Mouse (Mus musculus) hindbrain, postnatal 0 days (tissue): Measurements from ENCODE around the gene Nek6. TPM values are rescaled to one million over a fixed set of nuclear protein-coding genes. Genes with fewer than 3 reads are reported as not detected.
A peak's percentile ranks its signal among the peaks of the same experiment; 100 is the strongest.

Experiments
- ATAC-seq: fragments of 200-750 bp; cut with Nextera tagmentation; 2 replicates; pipeline ENCODE4 v1.8.0; 2017; ENCODE audit warnings: mild to moderate bottlenecking, moderate TSS enrichment, moderate library complexity
- DNase-seq: peaks from one replicate; pipeline ENCODE4 v3.0.0-alpha.2; 2015; ENCODE audit warnings: low spot score
- H3K27ac ChIP-seq: fragments of 300-500 bp; sonication (generic); 2 replicates; pipeline ENCODE4 v1.5.1; 2014; ENCODE audit warnings: mild to moderate bottlenecking
- H3K27me3 ChIP-seq: fragments of 300-500 bp; sonication (generic); 2 replicates; pipeline ENCODE4 v1.6.1; 2014; ENCODE audit warnings: low read length, mixed read lengths; ENCODE audit not compliant: insufficient read depth
- H3K36me3 ChIP-seq: fragments of 300-500 bp; sonication (generic); 2 replicates; pipeline ENCODE4 v1.6.1; 2014; ENCODE audit warnings: low read length, mixed read lengths; ENCODE audit not compliant: insufficient read depth
- H3K4me1 ChIP-seq: fragments of 300-500 bp; sonication (generic); 2 replicates; pipeline ENCODE4 v1.6.1; 2014; ENCODE audit warnings: antibody characterized with exemption, low read length, mixed read lengths; ENCODE audit not compliant: insufficient read depth
- H3K4me2 ChIP-seq: fragments of 300-500 bp; sonication (generic); 2 replicates; pipeline ENCODE4 v1.6.1; 2014; ENCODE audit warnings: low read depth, mild to moderate bottlenecking, low read length, moderate library complexity, mixed read lengths
- H3K4me3 ChIP-seq: fragments of 300-500 bp; sonication (generic); 2 replicates; pipeline ENCODE4 v1.5.1; 2014; ENCODE audit warnings: low read length
- H3K9ac ChIP-seq: fragments of 300-500 bp; sonication (generic); replicated peaks from 2 replicates; pipeline ENCODE4 v1.6.1; 2014; ENCODE audit warnings: mild to moderate bottlenecking, low read length, moderate library complexity, mixed read lengths
- H3K9me3 ChIP-seq: fragments of 300-500 bp; sonication (generic); 2 replicates; pipeline ENCODE4 v1.6.1; 2016; ENCODE audit warnings: low read length, mixed read lengths
- CTCF ChIP-seq: IDR thresholded peaks from 2 replicates; pipeline ENCODE4 v1.5.1; 2016; ENCODE audit warnings: antibody characterized with exemption, control low read depth, low read depth
- WGBS: fragments of 180-500 bp; shearing (Covaris S2); extraction: QIAGEN DNeasy Blood & Tissue Kit; methylation state at CpG from one replicate; pipeline ENCODE4 v1.1.7; 2014; 5-methylcytosine and 5-hydroxymethylcytosine counted together
- polyA plus RNA-seq: library from polyadenylated mRNA; unstranded; fragments of >200 nt; fragmentation: Nextera tagmentation; extraction: Ambion mirVana; gene quantifications from 2 replicates; pipeline ENCODE4 v1.2.1, GENCODE M21; 2015
- total RNA-seq: library from RNA; depleted of rRNA; stranded (reverse); fragments of >200 nt; gene quantifications from 2 replicates; pipeline ENCODE4 v1.2.3, GENCODE M21; 2014

Gene Nek6
- total and polyA plus RNA-seq, 2 experiments from 2014 or later, result 27.5 to 75.1 TPM

DNA sequence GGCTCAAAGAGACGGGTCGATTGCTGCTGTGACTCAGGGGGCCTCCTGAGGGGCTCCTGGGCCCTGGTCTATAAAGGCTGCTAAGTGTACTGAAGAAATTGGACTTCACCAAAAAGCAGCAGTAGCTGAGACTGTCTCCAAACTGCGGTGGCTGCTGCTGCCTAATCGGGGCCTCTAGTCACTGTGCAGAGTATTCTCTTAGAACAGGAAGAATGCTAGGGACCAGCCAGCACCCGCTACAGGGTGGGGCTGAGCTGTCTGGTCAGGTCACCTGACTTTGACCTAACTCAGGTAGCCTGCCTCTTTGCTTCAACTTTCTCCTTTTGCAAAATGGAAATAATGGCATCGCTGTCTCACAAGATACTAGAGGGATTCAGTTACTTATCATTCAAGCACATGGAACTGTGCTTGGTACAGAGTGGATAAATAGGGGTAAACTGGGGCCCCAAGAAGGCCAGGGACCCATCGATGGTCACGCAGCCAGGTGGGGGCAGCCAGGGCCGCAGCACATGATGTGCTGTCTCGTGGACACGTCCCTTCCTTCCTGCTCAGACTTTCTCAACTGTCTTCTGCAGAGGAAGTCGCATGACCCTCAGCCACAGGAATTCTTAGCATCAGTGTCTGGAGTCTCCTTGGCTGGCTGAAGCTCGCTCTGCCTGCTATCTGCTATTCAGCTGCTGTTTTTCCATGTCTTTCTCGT is 24.2 kb downstream of the Nek6 start:
- TF ChIP-seq CTCF, result no peak
- ATAC-seq, result no peak
- Histone ChIP-seq H3K4me1 (peaks cover 22% of the 10 kb centered on the region), H3K9me3 (no peaks in the 10 kb centered on the region), H3K36me3 (no peaks in the 10 kb centered on the region), H3K27me3 (no peaks in the 10 kb centered on the region), H3K4me3 (no peak overlapping the region), H3K4me2 (no peak overlapping the region), H3K9ac (no peak overlapping the region), H3K27ac (0 out of 2 replicates have a peak overlapping the region, but pooled peaks have one; percentile 0)
- no peak for DNase-seq
- 67% methylated on average over 14 of the region's 14 CpGs for WGBS

- peak; percentile 30 for DNase-seq
- Histone ChIP-seq H3K4me2 (no peak overlapping the region), H3K9me3 (no peaks in the 10 kb centered on the region), H3K36me3 (no peaks in the 10 kb centered on the region), H3K9ac (no peak overlapping the region), H3K4me1 (peaks cover 20% of the 10 kb centered on the region), H3K4me3 (no peak overlapping the region), H3K27ac (no peak overlapping the region), H3K27me3 (no peaks in the 10 kb centered on the region)
- no peak for TF ChIP-seq CTCF
- no peak for ATAC-seq
- WGBS, result 71% methylated on average over 8 of the region's 8 CpGs
Measured at GRCm38 (mm10) chr2:38536331-38536731, 24.9 kb downstream of the Nek6 start.

GRCm38 (mm10) chr2:38539677-38540076 is 28.2 kb downstream of the Nek6 start:
- peaks cover 18% of the 10 kb centered on the region for H3K4me1 ChIP-seq
- H3K27ac ChIP-seq, result no peak overlapping the region
- no peak overlapping the region for H3K9ac ChIP-seq
- ATAC-seq, result peak; percentile 72
- no peaks in the 10 kb centered on the region for H3K27me3 ChIP-seq
- H3K9me3 ChIP-seq, result no peaks in the 10 kb centered on the region
- TF ChIP-seq CTCF, result no peak
- 44% methylated on average over 9 of the region's 9 CpGs for WGBS
- H3K4me3 ChIP-seq, result no peak overlapping the region
- peak; percentile 72 for DNase-seq
- no peaks in the 10 kb centered on the region for H3K36me3 ChIP-seq
- H3K4me2 ChIP-seq, result no peak overlapping the region

GRCm38 (mm10) chr2:38540666-38541065 is 29.2 kb downstream of the Nek6 start:
- no peaks in the 10 kb centered on the region for H3K27me3 ChIP-seq
- no peaks in the 10 kb centered on the region for H3K9me3 ChIP-seq
- DNase-seq, result no peak
- peaks cover 18% of the 10 kb centered on the region for H3K4me1 ChIP-seq
- WGBS, result 70% methylated on average over 6 of the region's 6 CpGs
- ATAC-seq, result no peak
- no peak overlapping the region for H3K4me2 ChIP-seq
- no peak overlapping the region for H3K4me3 ChIP-seq
- no peaks in the 10 kb centered on the region for H3K36me3 ChIP-seq
- no peak for TF ChIP-seq CTCF
- H3K27ac ChIP-seq, result no peak overlapping the region
- H3K9ac ChIP-seq, result no peak overlapping the region

- no peak for DNase-seq
- no peak for TF ChIP-seq CTCF
- no peak for ATAC-seq
- Histone ChIP-seq H3K27ac (no peak overlapping the region), H3K4me3 (no peak overlapping the region), H3K4me1 (peaks cover 19% of the 10 kb centered on the region), H3K27me3 (no peaks in the 10 kb centered on the region), H3K36me3 (no peaks in the 10 kb centered on the region), H3K9me3 (no peaks in the 10 kb centered on the region), H3K4me2 (no peak overlapping the region), H3K9ac (no peak overlapping the region)
- 57% methylated on average over 3 of the region's 3 CpGs for WGBS
Measured at GRCm38 (mm10) chr2:38541101-38541500, 29.7 kb downstream of the Nek6 start.

DNA sequence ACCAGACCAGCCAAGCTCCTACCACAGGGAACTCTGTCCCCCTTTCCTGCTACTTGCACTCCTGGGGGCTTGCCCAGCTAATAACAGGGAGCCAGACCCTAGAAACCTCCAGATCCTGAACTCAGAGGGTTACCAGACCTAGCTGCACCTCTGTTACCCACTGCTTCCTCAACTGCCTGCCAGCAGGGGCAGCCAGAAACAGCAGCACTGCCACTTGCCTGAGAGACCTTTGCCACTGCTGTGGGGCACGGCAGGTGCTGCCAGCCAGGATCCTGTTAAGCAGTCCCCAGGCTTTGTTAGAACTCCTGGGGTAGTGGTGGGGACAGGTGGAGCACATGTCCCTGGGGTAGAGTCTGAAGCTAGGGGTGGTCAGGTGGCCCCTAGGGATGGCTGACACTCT is 30.1 kb downstream of the Nek6 start:
- ATAC-seq (no peak), DNase-seq (no peak)
- Histone ChIP-seq H3K36me3 (no peaks in the 10 kb centered on the region), H3K4me2 (no peak overlapping the region), H3K4me3 (no peak overlapping the region), H3K27ac (no peak overlapping the region), H3K4me1 (peaks cover 22% of the 10 kb centered on the region), H3K9ac (no peak overlapping the region), H3K27me3 (no peaks in the 10 kb centered on the region), H3K9me3 (no peaks in the 10 kb centered on the region)
- TF ChIP-seq CTCF, result no peak
- 80% methylated on average over 1 of the region's 1 CpGs for WGBS

DNA sequence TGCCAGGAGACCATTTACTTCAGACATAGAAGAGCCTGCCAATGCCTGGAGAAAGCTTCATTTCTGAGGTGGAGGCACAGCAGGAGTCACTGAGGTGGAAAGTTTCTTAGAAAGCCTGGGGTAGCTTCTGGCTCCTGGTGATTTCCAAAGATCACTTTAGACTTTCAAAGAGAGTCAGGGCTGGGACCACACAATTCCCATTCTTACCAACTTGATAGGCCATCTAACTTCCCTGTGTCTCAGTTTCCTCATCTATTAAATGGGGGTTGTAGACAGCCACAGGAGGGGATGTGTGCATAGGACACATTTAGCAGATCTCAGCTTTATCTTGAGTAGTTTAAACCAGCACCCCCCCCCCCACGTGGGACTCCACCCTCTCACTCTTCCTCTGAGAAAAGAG is 30.9 kb downstream of the Nek6 start:
- Histone ChIP-seq H3K4me1 (peaks cover 22% of the 10 kb centered on the region), H3K9me3 (no peaks in the 10 kb centered on the region), H3K9ac (no peak overlapping the region), H3K4me3 (no peak overlapping the region), H3K27ac (no peak overlapping the region), H3K4me2 (no peak overlapping the region), H3K27me3 (no peaks in the 10 kb centered on the region), H3K36me3 (no peaks in the 10 kb centered on the region)
- 62% methylated on average over 1 of the region's 1 CpGs for WGBS
- DNase-seq (no peak), ATAC-seq (no peak)
- TF ChIP-seq CTCF, result no peak
